Mouse (Mus musculus): Measurements from ENCODE around the gene Naaladl2.
"Not testable (repeated sequence)": the region's sequence is repeated elsewhere in the genome, so short reads cannot be mapped to it uniquely, and the experiment has no call there.

DNA sequence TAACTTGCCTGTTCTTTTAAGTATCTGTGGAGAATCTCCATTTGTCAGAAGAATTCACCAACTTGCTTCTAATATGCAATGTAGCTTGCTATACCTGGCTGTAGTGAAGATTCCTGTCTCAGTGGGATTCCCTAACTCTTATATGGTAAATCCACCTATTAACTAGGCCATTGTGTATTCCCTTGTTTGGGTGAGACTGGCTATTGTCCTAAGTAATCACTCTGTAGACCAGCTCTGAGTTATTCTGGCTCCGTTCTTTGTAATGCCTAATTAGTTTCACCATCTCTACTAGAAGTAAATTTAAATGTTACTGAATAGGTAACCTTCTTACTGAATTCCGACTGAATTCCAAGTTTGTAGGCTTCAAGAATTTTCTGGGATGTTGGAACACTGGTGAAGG is 137.3 kb downstream of the Naaladl2 start:
- not testable (repeated sequence) for TF ChIP-seq CTCF (conservative IDR thresholded peaks at IDR 0.05; ENCODE audit: low read length); POU5F1 (IDR thresholded peaks at IDR 0.05; ENCODE audit: borderline replicate concordance, low read length)
- peak; percentile 93 for TF ChIP-seq NANOG (IDR thresholded peaks at IDR 0.05; ENCODE audit: borderline replicate concordance, low read length)
